In genomic region chr4:88727324-88727723, GRCm38 (mm10) we compare ENCODE assay signal across 10 mouse cellular contexts. TPM values are rescaled to one million over a fixed set of nuclear protein-coding genes. Genes with fewer than 3 reads are reported as not detected.
DNase-seq lines count a peak whose midpoint lies in the region; ATAC-seq and TF ChIP-seq lines count a peak whose summit lies in the region.
"Had no signal": no experiment of that assay in that cellular context is flagged by ENCODE, and none has a peak within 500 bp of the region (broad histone marks: within the 10 kb centered on the region; RNA-seq: fewer than 3 reads in every experiment).

No protein-coding gene starts in this region.

- peak; percentile 67 for TF ChIP-seq CTCF in liver, embryonic 14.5 days (IDR thresholded peaks at IDR 0.05; ENCODE audit: low read depth)

- H3K4me3 ChIP-seq in heart, embryonic 12.5 days: no peak overlapping the region
- no peak overlapping the region for H3K4me3 ChIP-seq in liver, embryonic 14.5 days (ENCODE audit: insufficient read depth in 1 of 2, low read depth in 2 of 2, low read length in 2 of 2)
- H3K4me3 ChIP-seq in hindbrain, embryonic 16.5 days (ENCODE audit: low read length): no peak overlapping the region
- H3K4me3 ChIP-seq: heart, embryonic 15.5 days; neural tube, embryonic 13.5 days had no signal

- no peak overlapping the region for H3K4me2 ChIP-seq in heart, embryonic 12.5 days
- peak overlapping the region; percentile 11; the same call in 1 of the 2 replicates for H3K4me2 ChIP-seq in liver, embryonic 14.5 days (ENCODE audit: low read depth)
- no peak overlapping the region for H3K4me2 ChIP-seq in hindbrain, embryonic 16.5 days (ENCODE audit: low read length)
- H3K4me2 ChIP-seq: heart, embryonic 15.5 days; neural tube, embryonic 13.5 days had no signal

- 0% methylated on average over 1 of the region's 1 CpGs for WGBS in heart, embryonic 12.5 days
- 0% methylated on average over 1 of the region's 1 CpGs for WGBS in liver, embryonic 14.5 days (ENCODE audit: insufficient replicate concordance)
- whole genome bisulfite sequencing in hindbrain, embryonic 16.5 days: 0% methylated on average over 1 of the region's 1 CpGs

- no peak overlapping the region for H3K27ac ChIP-seq in heart, embryonic 12.5 days (ENCODE audit: poor library complexity, severe bottlenecking)
- H3K27ac ChIP-seq in liver, embryonic 14.5 days: no peak overlapping the region
- no peak overlapping the region for H3K27ac ChIP-seq in hindbrain, embryonic 16.5 days (ENCODE audit: low read depth, low read length)
- H3K27ac ChIP-seq: heart, embryonic 15.5 days; neural tube, embryonic 13.5 days had no signal

- H3K27me3 ChIP-seq in heart, embryonic 12.5 days (replicated peaks): no peaks in the 10 kb centered on the region
- no peaks in the 10 kb centered on the region for H3K27me3 ChIP-seq in liver, embryonic 14.5 days (ENCODE audit: control insufficient read depth, insufficient read depth, low read length)
- no peaks in the 10 kb centered on the region for H3K27me3 ChIP-seq in hindbrain, embryonic 16.5 days (replicated peaks; ENCODE audit: control insufficient read depth, insufficient read depth, low read length)
- H3K27me3 ChIP-seq: heart, embryonic 15.5 days; neural tube, embryonic 13.5 days had no signal

- ATAC-seq in heart, embryonic 12.5 days (ENCODE audit: insufficient number of reproducible peaks, low FRiP score): no peak; the same call in 1 of the 2 replicates
- peak; percentile 85 for ATAC-seq in CD4-positive, CD25-positive, alpha-beta regulatory T cell, adult 4 months
- no peak for ATAC-seq in liver, embryonic 14.5 days (ENCODE audit: insufficient read depth)
- ATAC-seq in hindbrain, embryonic 16.5 days: no peak

- H3K36me3 ChIP-seq in heart, embryonic 12.5 days: no peaks in the 10 kb centered on the region
- no peaks in the 10 kb centered on the region for H3K36me3 ChIP-seq in liver, embryonic 14.5 days (replicated peaks; ENCODE audit: control insufficient read depth, insufficient read depth, low read depth)
- H3K36me3 ChIP-seq in hindbrain, embryonic 16.5 days (ENCODE audit: control insufficient read depth, insufficient read depth, low read length): no peaks in the 10 kb centered on the region
- H3K36me3 ChIP-seq: heart, embryonic 15.5 days; neural tube, embryonic 13.5 days had no signal

- DNase-seq in heart, adult 18-20 months: peak; percentile 49 to 54
- peak; percentile 50 for DNase-seq in embryo, embryonic 11 days
- no peak for DNase-seq in liver, embryonic 14.5 days (ENCODE audit: low read depth in 3 of 3, low spot score in 3 of 3)
- DNase-seq in thymus, postnatal 10 days (ENCODE audit: low spot score in 2 of 2): peak; percentile 29 to 49
- no peak for DNase-seq in cerebellum, adult 9-11 months

- no peak for TF ChIP-seq EP300 in liver, embryonic 14.5 days (IDR thresholded peaks at IDR 0.05; ENCODE audit: low read depth)

- no peaks in the 10 kb centered on the region for H3K4me1 ChIP-seq in heart, embryonic 12.5 days (replicated peaks)
- no peaks in the 10 kb centered on the region; a peak in 1 of 4 replicates for H3K4me1 ChIP-seq in liver, embryonic 14.5 days (replicated peaks; ENCODE audit: control insufficient read depth in 2 of 2, insufficient read depth in 2 of 2, low read length in 1 of 2)
- no peaks in the 10 kb centered on the region for H3K4me1 ChIP-seq in hindbrain, embryonic 16.5 days (ENCODE audit: control insufficient read depth, insufficient read depth, low read depth, low read length)
- H3K4me1 ChIP-seq: heart, embryonic 15.5 days; neural tube, embryonic 13.5 days had no signal

- no peaks in the 10 kb centered on the region for H3K9me3 ChIP-seq in heart, embryonic 12.5 days (replicated peaks)
- no peaks in the 10 kb centered on the region for H3K9me3 ChIP-seq in liver, embryonic 14.5 days (ENCODE audit: control insufficient read depth, low read length)
- H3K9me3 ChIP-seq in hindbrain, embryonic 16.5 days (ENCODE audit: control insufficient read depth, low read length): no peaks in the 10 kb centered on the region
- H3K9me3 ChIP-seq: heart, embryonic 15.5 days; neural tube, embryonic 13.5 days had no signal

- no peak overlapping the region for H3K9ac ChIP-seq in heart, embryonic 12.5 days
- H3K9ac ChIP-seq in liver, embryonic 14.5 days (replicated peaks): no peak overlapping the region
- no peak overlapping the region for H3K9ac ChIP-seq in hindbrain, embryonic 16.5 days (ENCODE audit: low read depth, low read length)
- H3K9ac ChIP-seq: heart, embryonic 15.5 days; neural tube, embryonic 13.5 days had no signal

RNA-seq across cellular contexts. Expression of gene Klhl9, which starts 5.1 kb away (rescaled TPM):
- total RNA-seq in heart, adult 18-20 months (2021): 10 to 100 TPM; 72.4 to 76.1 TPM
- 108 and 112 TPM in 2 replicates for polyA plus RNA-seq in heart, embryonic 12.5 days (2016; fragmentation: Nextera tagmentation; extraction: Ambion mirVana)
- polyA plus RNA-seq in CD4-positive, CD25-positive, alpha-beta regulatory T cell, adult 4 months (2017; shearing (Covaris generic)): 10 to 100 TPM; 27.3 to 43.0 TPM
- polyA plus RNA-seq in liver, embryonic 14.5 days (2012; rRNA removed): 6.4 and 9.1 TPM in 2 replicates
- 26.5 and 28.1 TPM in 2 replicates for polyA plus RNA-seq in liver, embryonic 14.5 days (2014; fragmentation: Nextera tagmentation; extraction: Ambion mirVana)
- polyA plus RNA-seq in hindbrain, embryonic 16.5 days (2015; fragmentation: Nextera tagmentation; extraction: Ambion mirVana): 90.3 and 104 TPM in 2 replicates

RNA-seq across cellular contexts. Expression of gene Gm26566, which starts 5.7 kb away (rescaled TPM):
- total RNA-seq in heart, adult 18-20 months (2021): under 1 TPM in 1 of 2 experiments, not detected in 1; 0.42 TPM
- polyA plus RNA-seq in heart, embryonic 12.5 days (2016; fragmentation: Nextera tagmentation; extraction: Ambion mirVana): 0.83 and 1.1 TPM in 2 replicates
- polyA plus RNA-seq in CD4-positive, CD25-positive, alpha-beta regulatory T cell, adult 4 months (2017; shearing (Covaris generic)): not detected
- 0.08 and 0.13 TPM in 2 replicates for polyA plus RNA-seq in liver, embryonic 14.5 days (2012; rRNA removed)
- polyA plus RNA-seq in liver, embryonic 14.5 days (2014; fragmentation: Nextera tagmentation; extraction: Ambion mirVana): 0.24 and 0.43 TPM in 2 replicates
- polyA plus RNA-seq in hindbrain, embryonic 16.5 days (2015; fragmentation: Nextera tagmentation; extraction: Ambion mirVana): 1.3 and 1.5 TPM in 2 replicates

RNA-seq across cellular contexts. Expression of gene Gm13271, which starts 27.3 kb away (rescaled TPM):
- total RNA-seq in heart, adult 18-20 months (2021): not detected
- not detected in 2 replicates for polyA plus RNA-seq in heart, embryonic 12.5 days (2016; fragmentation: Nextera tagmentation; extraction: Ambion mirVana)
- polyA plus RNA-seq in CD4-positive, CD25-positive, alpha-beta regulatory T cell, adult 4 months (2017; shearing (Covaris generic)): not detected
- polyA plus RNA-seq in liver, embryonic 14.5 days (2012; rRNA removed): not detected in 2 replicates
- polyA plus RNA-seq in liver, embryonic 14.5 days (2014; fragmentation: Nextera tagmentation; extraction: Ambion mirVana): not detected in 2 replicates
- not detected in 2 replicates for polyA plus RNA-seq in hindbrain, embryonic 16.5 days (2015; fragmentation: Nextera tagmentation; extraction: Ambion mirVana)
- polyA plus RNA-seq: heart, embryonic 15.5 days; neural tube, embryonic 13.5 days had no signal

RNA-seq across cellular contexts. Expression of gene Gm13283, which starts 32.6 kb away (rescaled TPM):
- not detected for total RNA-seq in heart, adult 18-20 months (2021)
- polyA plus RNA-seq in heart, embryonic 12.5 days (2016; fragmentation: Nextera tagmentation; extraction: Ambion mirVana): 0.14 TPM in 1 of 2 replicates, not detected in the other
- under 1 TPM in 1 of 2 experiments, not detected in 1; 0.28 TPM for polyA plus RNA-seq in CD4-positive, CD25-positive, alpha-beta regulatory T cell, adult 4 months (2017; shearing (Covaris generic))
- polyA plus RNA-seq in liver, embryonic 14.5 days (2012; rRNA removed): 0.02 TPM in 1 of 2 replicates, not detected in the other
- polyA plus RNA-seq in liver, embryonic 14.5 days (2014; fragmentation: Nextera tagmentation; extraction: Ambion mirVana): 0.15 TPM in 1 of 2 replicates, not detected in the other
- polyA plus RNA-seq in hindbrain, embryonic 16.5 days (2015; fragmentation: Nextera tagmentation; extraction: Ambion mirVana): not detected in 2 replicates
- polyA plus RNA-seq: neural tube, embryonic 13.5 days had no signal

RNA-seq across cellular contexts. Expression of gene Ifnab, which starts 36.2 kb away (rescaled TPM):
- total RNA-seq in heart, adult 18-20 months (2021): not detected
- polyA plus RNA-seq in heart, embryonic 12.5 days (2016; fragmentation: Nextera tagmentation; extraction: Ambion mirVana): not detected in 2 replicates
- polyA plus RNA-seq in CD4-positive, CD25-positive, alpha-beta regulatory T cell, adult 4 months (2017; shearing (Covaris generic)): not detected
- not detected in 2 replicates for polyA plus RNA-seq in liver, embryonic 14.5 days (2012; rRNA removed)
- polyA plus RNA-seq in liver, embryonic 14.5 days (2014; fragmentation: Nextera tagmentation; extraction: Ambion mirVana): not detected in 2 replicates
- not detected in 2 replicates for polyA plus RNA-seq in hindbrain, embryonic 16.5 days (2015; fragmentation: Nextera tagmentation; extraction: Ambion mirVana)
- polyA plus RNA-seq: heart, embryonic 15.5 days; neural tube, embryonic 13.5 days had no signal

Comparison
In these comparisons a context has a peak if more than half of its experiments do, and no peak if none do; other contexts are left out.
1. DNase-seq: peak in heart, adult 18-20 months (2 of 2), embryo, embryonic 11 days (single experiment) and thymus, postnatal 10 days (2 of 2); none in liver, embryonic 14.5 days (0 of 3) and cerebellum, adult 9-11 months (single experiment).